Mouse (Mus musculus) embryonic facial prominence, embryonic 11.5 days (tissue): ENCODE results near the gene Nav2. TPM values are rescaled to one million over a fixed set of nuclear protein-coding genes. Genes with fewer than 3 reads are reported as not detected.

ENCODE experiments used
- ATAC-seq: fragments of 200-750 bp; cut with Nextera tagmentation; replicated peaks from 2 replicates; pipeline ENCODE4 v1.8.0; 2017; ENCODE audit warnings: low read depth; ENCODE audit not compliant: insufficient number of reproducible peaks, low FRiP score, low TSS enrichment
- DNase-seq: peaks from one replicate; pipeline ENCODE4 v3.0.0-alpha.2; 2015; ENCODE audit warnings: low spot score
- H3K27ac ChIP-seq: fragments of 300-500 bp; sonication (generic); replicated peaks from 2 replicates; pipeline ENCODE4 v1.5.1; 2014; ENCODE audit warnings: mild to moderate bottlenecking, low read depth, low read length, control low read depth
- H3K27me3 ChIP-seq: fragments of 300-500 bp; sonication (generic); 2 replicates; pipeline ENCODE4 v1.6.1; 2014; ENCODE audit warnings: mild to moderate bottlenecking, low read length, moderate library complexity, mixed read lengths; ENCODE audit not compliant: control insufficient read depth, insufficient read depth
- H3K36me3 ChIP-seq: fragments of 300-500 bp; sonication (generic); replicated peaks from 2 replicates; pipeline ENCODE4 v1.6.1; 2014; ENCODE audit warnings: low read depth, mild to moderate bottlenecking, low read length, moderate library complexity, mixed read lengths; ENCODE audit not compliant: control insufficient read depth, insufficient read depth
- H3K4me1 ChIP-seq: fragments of 300-500 bp; sonication (generic); 2 replicates; pipeline ENCODE4 v1.6.1; 2014; ENCODE audit warnings: low read length, mixed read lengths; ENCODE audit not compliant: control insufficient read depth, insufficient read depth
- H3K4me2 ChIP-seq: fragments of 300-500 bp; sonication (generic); 2 replicates; pipeline ENCODE4 v1.6.1; 2014; ENCODE audit warnings: low read depth, mild to moderate bottlenecking, control low read depth, low read length, moderate library complexity
- H3K4me3 ChIP-seq: fragments of 300-500 bp; sonication (generic); 2 replicates; pipeline ENCODE4 v1.5.1; 2014; ENCODE audit warnings: low read depth, low read length, control low read depth
- H3K9ac ChIP-seq: fragments of 300-500 bp; sonication (generic); replicated peaks from 2 replicates; pipeline ENCODE4 v1.6.1; 2014; ENCODE audit warnings: mild to moderate bottlenecking, control low read depth, low read length
- H3K9me3 ChIP-seq: fragments of 300-500 bp; sonication (generic); replicated peaks from 2 replicates; pipeline ENCODE4 v1.6.1; 2016; ENCODE audit warnings: mild to moderate bottlenecking, low read length, inconsistent platforms, mixed read lengths; ENCODE audit not compliant: control insufficient read depth
- WGBS: fragments of 180-500 bp; shearing (Covaris S2); extraction: QIAGEN DNeasy Blood & Tissue Kit; methylation state at CpG from one replicate; pipeline ENCODE4 v1.1.7; 2014; 5-methylcytosine and 5-hydroxymethylcytosine counted together
- polyA plus RNA-seq: library from polyadenylated mRNA; unstranded; fragments of >200 nt; fragmentation: Nextera tagmentation; extraction: Ambion mirVana; gene quantifications from 2 replicates; pipeline ENCODE4 v1.2.1, GENCODE M21; 2014

The Nav2 gene
- polyA plus RNA-seq, 1 experiment from 2014 or later: 7.3 TPM

GRCm38 (mm10) chr7:49278531-49278930 is 370.0 kb downstream of the Nav2 start:
- H3K27me3 ChIP-seq: no peaks in the 10 kb centered on the region
- DNase-seq (no peak), ATAC-seq (no peak)
- H3K4me1 ChIP-seq: no peaks in the 10 kb centered on the region
- H3K4me2 ChIP-seq: no peak overlapping the region
- WGBS: 62% methylated on average over 2 of the region's 2 CpGs
- H3K27ac ChIP-seq: no peak overlapping the region
- no peak overlapping the region for H3K4me3 ChIP-seq
- no peaks in the 10 kb centered on the region for H3K9me3 ChIP-seq
- H3K36me3 ChIP-seq: no peaks in the 10 kb centered on the region
- H3K9ac ChIP-seq: no peak overlapping the region

- DNase-seq: no peak
- Histone ChIP-seq H3K9ac (no peak overlapping the region), H3K9me3 (no peaks in the 10 kb centered on the region), H3K36me3 (no peaks in the 10 kb centered on the region), H3K27me3 (no peaks in the 10 kb centered on the region), H3K4me2 (no peak overlapping the region), H3K4me3 (no peak overlapping the region), H3K4me1 (no peaks in the 10 kb centered on the region), H3K27ac (no peak overlapping the region)
- 82% methylated on average over 5 of the region's 5 CpGs for WGBS
- no peak for ATAC-seq
Observed at GRCm38 (mm10) chr7:49280427-49280826, 371.9 kb downstream of the Nav2 start.

GRCm38 (mm10) chr7:49282446-49282845 is 373.9 kb downstream of the Nav2 start:
- ATAC-seq (no peak), DNase-seq (no peak)
- H3K27me3 ChIP-seq: no peaks in the 10 kb centered on the region
- H3K4me1 ChIP-seq: no peaks in the 10 kb centered on the region
- H3K4me2 ChIP-seq: no peak overlapping the region
- H3K36me3 ChIP-seq: no peaks in the 10 kb centered on the region
- H3K4me3 ChIP-seq: no peak overlapping the region
- H3K27ac ChIP-seq: no peak overlapping the region
- 76% methylated on average over 7 of the region's 7 CpGs for WGBS
- H3K9ac ChIP-seq: no peak overlapping the region
- no peaks in the 10 kb centered on the region for H3K9me3 ChIP-seq

GRCm38 (mm10) chr7:49283507-49284361 is 375.2 kb downstream of the Nav2 start:
- no peak for DNase-seq
- Histone ChIP-seq H3K36me3 (no peaks in the 10 kb centered on the region), H3K9ac (no peak overlapping the region), H3K9me3 (no peaks in the 10 kb centered on the region), H3K4me1 (no peaks in the 10 kb centered on the region), H3K4me3 (no peak overlapping the region), H3K27me3 (no peaks in the 10 kb centered on the region), H3K4me2 (no peak overlapping the region), H3K27ac (no peak overlapping the region)
- ATAC-seq: peak; percentile 51; the same call in 1 of the 2 replicates
- WGBS: 77% methylated on average over 11 of the region's 11 CpGs

DNA sequence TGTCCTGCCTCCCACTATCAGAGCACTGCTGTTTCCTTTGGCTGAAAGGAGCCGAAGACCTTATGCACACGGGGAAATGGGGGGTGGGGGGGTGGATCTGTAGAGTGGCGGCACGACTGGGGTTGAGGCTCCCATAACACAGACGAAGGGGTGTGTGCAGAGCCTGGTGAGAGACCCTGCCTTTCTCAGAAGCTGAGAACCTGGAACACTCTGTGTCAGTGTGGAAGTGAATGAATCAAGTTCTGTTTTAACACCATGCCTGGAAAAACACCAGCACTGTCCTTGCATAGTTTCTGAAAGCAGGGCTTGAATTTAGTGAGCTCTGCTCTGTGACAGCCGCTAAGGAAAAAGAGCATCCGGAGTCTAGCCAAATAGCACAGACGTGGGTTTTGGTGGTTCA is 379.7 kb downstream of the Nav2 start:
- 65% methylated on average over 8 of the region's 8 CpGs for WGBS
- ATAC-seq: no peak

DNA sequence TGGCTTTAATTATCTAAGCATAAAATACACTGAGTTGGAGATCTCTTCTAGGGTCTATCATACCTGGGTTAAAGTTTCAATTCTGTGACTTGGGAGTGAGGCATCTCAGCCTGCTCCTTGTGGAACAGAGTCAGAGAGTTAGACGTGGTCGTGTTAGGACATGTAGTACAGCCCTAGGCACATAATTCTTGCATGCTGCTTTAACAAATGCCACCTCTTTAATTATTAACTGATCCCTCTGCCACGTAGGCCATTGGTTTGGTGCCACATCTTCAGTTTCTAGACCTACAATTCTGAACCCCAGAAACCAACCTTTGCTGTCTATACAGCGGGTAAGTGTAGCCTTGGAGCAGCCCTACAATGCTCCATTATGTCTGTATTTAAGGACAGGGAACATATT is 381.8 kb downstream of the Nav2 start:
- 85% methylated on average over 4 of the region's 4 CpGs for WGBS
- Histone ChIP-seq H3K36me3 (no peaks in the 10 kb centered on the region), H3K9ac (no peak overlapping the region), H3K27me3 (no peaks in the 10 kb centered on the region), H3K4me3 (no peak overlapping the region), H3K27ac (no peak overlapping the region), H3K4me2 (no peak overlapping the region), H3K4me1 (no peaks in the 10 kb centered on the region), H3K9me3 (no peaks in the 10 kb centered on the region)
- DNase-seq (no peak), ATAC-seq (no peak)

More for the DNA sequence above, 379.7 kb downstream of the Nav2 start:
- Histone ChIP-seq H3K9ac (no peak overlapping the region), H3K27ac (no peak overlapping the region), H3K4me3 (no peak overlapping the region), H3K4me2 (no peak overlapping the region), H3K36me3 (no peaks in the 10 kb centered on the region), H3K9me3 (no peaks in the 10 kb centered on the region), H3K27me3 (no peaks in the 10 kb centered on the region), H3K4me1 (no peaks in the 10 kb centered on the region)
- no peak for DNase-seq

GRCm38 (mm10) chr7:49291208-49291892 is 382.8 kb downstream of the Nav2 start:
- Histone ChIP-seq H3K36me3 (no peaks in the 10 kb centered on the region), H3K27ac (no peak overlapping the region), H3K4me3 (no peak overlapping the region), H3K27me3 (no peaks in the 10 kb centered on the region), H3K9ac (no peak overlapping the region), H3K9me3 (no peaks in the 10 kb centered on the region), H3K4me1 (no peaks in the 10 kb centered on the region), H3K4me2 (no peak overlapping the region)
- DNase-seq (no peak), ATAC-seq (no peak)
- 92% methylated on average over 8 of the region's 8 CpGs for WGBS

- no peak overlapping the region for H3K27ac ChIP-seq
- H3K4me3 ChIP-seq: no peak overlapping the region
- ATAC-seq: no peak
- H3K9ac ChIP-seq: no peak overlapping the region
- no peak for DNase-seq
- H3K9me3 ChIP-seq: no peaks in the 10 kb centered on the region
- H3K4me2 ChIP-seq: no peak overlapping the region
- H3K36me3 ChIP-seq: no peaks in the 10 kb centered on the region
- H3K4me1 ChIP-seq: no peaks in the 10 kb centered on the region
- WGBS: 68% methylated on average over 3 of the region's 3 CpGs
- no peaks in the 10 kb centered on the region for H3K27me3 ChIP-seq
Observed at GRCm38 (mm10) chr7:49297148-49297547, 388.6 kb downstream of the Nav2 start.
